Mouse (Mus musculus): ENCODE results near the gene Tns1. TPM values are rescaled to one million over a fixed set of nuclear protein-coding genes. Genes with fewer than 3 reads are reported as not detected.

The Tns1 gene
- polyA plus RNA-seq, 1 experiment: 6.5 TPM

DNA sequence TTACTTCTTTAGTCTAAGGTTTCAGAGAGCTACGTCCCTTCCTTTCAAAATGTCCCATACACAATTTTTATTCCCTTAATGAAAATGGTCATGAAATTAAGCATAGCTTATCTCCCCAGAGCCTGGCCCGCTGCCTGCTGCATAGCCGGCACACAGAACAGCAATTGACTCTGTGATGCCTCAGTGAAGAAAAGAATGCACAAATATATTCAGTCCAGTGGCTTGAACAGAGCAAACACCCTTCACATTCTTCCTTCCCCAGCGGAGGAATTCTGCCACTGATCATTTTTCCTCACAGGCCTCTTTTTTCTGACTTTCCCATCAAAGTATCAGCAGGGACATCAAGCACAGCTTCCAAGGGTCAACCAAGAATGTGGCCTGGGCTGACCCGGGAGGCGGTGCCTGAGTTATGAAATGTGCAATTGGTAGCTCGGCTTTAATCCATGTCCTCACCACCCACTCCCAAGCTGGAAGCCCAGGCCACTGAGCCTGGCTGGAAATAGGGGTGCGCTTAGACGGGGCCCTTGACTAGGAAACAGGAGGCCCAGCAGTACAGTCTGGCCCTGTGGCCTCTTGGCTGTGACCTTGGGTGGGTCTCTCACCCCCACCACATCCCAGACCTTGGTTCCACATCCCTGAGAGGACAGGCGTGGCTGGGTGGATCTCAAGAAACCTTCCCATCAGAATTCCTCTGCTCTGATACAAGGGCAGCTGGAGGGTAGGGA is 191.7 kb downstream of the Tns1 start:
- no peaks in the 10 kb centered on the region for H3K36me3 ChIP-seq (ENCODE audit: control insufficient read depth, insufficient read depth, low read length, poor library complexity, severe bottlenecking)
- no peak for TF ChIP-seq POLR2A (IDR thresholded peaks at IDR 0.05; ENCODE audit: insufficient read depth, low read length)
- TF ChIP-seq EP300 (IDR thresholded peaks at IDR 0.05; ENCODE audit: insufficient read depth, low read depth, low read length): no peak
- TF ChIP-seq CTCF (IDR thresholded peaks at IDR 0.05; ENCODE audit: low read depth, low read length): no peak

GRCm38 (mm10) chr1:73931851-73932250 is 192.4 kb downstream of the Tns1 start:
- Histone ChIP-seq H3K4me1 (ENCODE audit: control insufficient read depth, insufficient read depth, low read length) (no peaks in the 10 kb centered on the region), H3K9me3 (replicated peaks; ENCODE audit: control insufficient read depth, insufficient read depth, low read length, poor library complexity, severe bottlenecking) (no peaks in the 10 kb centered on the region), H3K27ac (ENCODE audit: insufficient read depth, low read length) (no peak overlapping the region), H3K4me3 (ENCODE audit: low read depth, low read length) (no peak overlapping the region), H3K36me3 (ENCODE audit: control insufficient read depth, insufficient read depth, low read length, poor library complexity, severe bottlenecking) (no peaks in the 10 kb centered on the region), H3K27me3 (ENCODE audit: control insufficient read depth, insufficient read depth, low read length, poor library complexity, severe bottlenecking) (no peaks in the 10 kb centered on the region), H3K9ac (ENCODE audit: low read depth, poor library complexity, severe bottlenecking) (no peak overlapping the region)
- no peak for TF ChIP-seq POLR2A (IDR thresholded peaks at IDR 0.05; ENCODE audit: insufficient read depth, low read length)

More for the DNA sequence above, 191.7 kb downstream of the Tns1 start:
- no peak overlapping the region for H3K9ac ChIP-seq (ENCODE audit: low read depth, poor library complexity, severe bottlenecking)
- H3K4me3 ChIP-seq (ENCODE audit: low read depth, low read length): no peak overlapping the region
- H3K27ac ChIP-seq (ENCODE audit: insufficient read depth, low read length): no peak overlapping the region
- H3K4me1 ChIP-seq (ENCODE audit: control insufficient read depth, insufficient read depth, low read length): no peaks in the 10 kb centered on the region
- no peaks in the 10 kb centered on the region for H3K27me3 ChIP-seq (ENCODE audit: control insufficient read depth, insufficient read depth, low read length, poor library complexity, severe bottlenecking)
- H3K9me3 ChIP-seq (replicated peaks; ENCODE audit: control insufficient read depth, insufficient read depth, low read length, poor library complexity, severe bottlenecking): no peaks in the 10 kb centered on the region

DNA sequence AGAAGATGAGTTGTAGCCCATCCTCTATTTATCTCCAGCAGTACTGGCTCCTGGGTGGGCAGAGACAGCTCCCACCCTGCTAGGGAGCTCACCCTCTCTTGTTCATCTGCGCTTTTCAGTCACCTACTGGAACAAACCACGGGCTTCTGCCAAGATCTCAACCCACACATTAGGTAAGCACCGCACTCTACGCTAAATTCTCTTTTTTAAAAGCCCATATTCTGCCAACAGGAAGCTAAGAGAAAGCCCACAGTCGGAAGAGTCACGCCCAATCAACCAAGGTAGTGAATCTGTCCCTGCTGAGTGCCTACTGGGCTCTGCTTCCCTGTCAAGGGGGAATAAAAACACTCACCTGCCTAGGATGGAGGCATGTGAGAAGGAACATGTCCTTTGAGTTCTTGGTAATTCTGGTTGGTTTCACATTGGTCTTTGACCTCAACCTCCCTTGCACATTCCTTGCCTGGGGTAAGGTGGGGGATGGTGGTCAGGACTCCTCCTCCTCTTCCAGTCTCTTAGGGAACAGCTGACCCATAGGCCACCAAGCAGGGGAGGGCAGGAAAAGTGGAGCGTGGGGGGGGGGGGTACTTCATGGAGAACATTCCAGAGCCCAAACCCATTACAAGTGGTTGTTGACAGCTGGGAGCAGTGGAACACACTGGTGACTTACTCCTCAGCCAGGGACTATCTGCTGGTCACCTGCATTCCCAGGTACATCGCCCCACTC is 193.7 kb downstream of the Tns1 start:
- no peak overlapping the region for H3K27ac ChIP-seq (ENCODE audit: insufficient read depth, low read length)
- H3K9me3 ChIP-seq (replicated peaks; ENCODE audit: control insufficient read depth, insufficient read depth, low read length, poor library complexity, severe bottlenecking): no peaks in the 10 kb centered on the region
- TF ChIP-seq EP300 (IDR thresholded peaks at IDR 0.05; ENCODE audit: insufficient read depth, low read depth, low read length) (no peak), POLR2A (IDR thresholded peaks at IDR 0.05; ENCODE audit: insufficient read depth, low read length) (no peak)
- no peak overlapping the region for H3K4me3 ChIP-seq (ENCODE audit: low read depth, low read length)
- no peak overlapping the region for H3K9ac ChIP-seq (ENCODE audit: low read depth, poor library complexity, severe bottlenecking)
- H3K4me1 ChIP-seq (ENCODE audit: control insufficient read depth, insufficient read depth, low read length): no peaks in the 10 kb centered on the region
- H3K36me3 ChIP-seq (ENCODE audit: control insufficient read depth, insufficient read depth, low read length, poor library complexity, severe bottlenecking): no peaks in the 10 kb centered on the region
- H3K27me3 ChIP-seq (ENCODE audit: control insufficient read depth, insufficient read depth, low read length, poor library complexity, severe bottlenecking): no peaks in the 10 kb centered on the region

- TF ChIP-seq CTCF (IDR thresholded peaks at IDR 0.05; ENCODE audit: low read depth, low read length) (no peak), POLR2A (IDR thresholded peaks at IDR 0.05; ENCODE audit: insufficient read depth, low read length) (no peak), EP300 (IDR thresholded peaks at IDR 0.05; ENCODE audit: insufficient read depth, low read depth, low read length) (no peak)
- Histone ChIP-seq H3K9ac (ENCODE audit: low read depth, poor library complexity, severe bottlenecking) (no peak overlapping the region), H3K9me3 (replicated peaks; ENCODE audit: control insufficient read depth, insufficient read depth, low read length, poor library complexity, severe bottlenecking) (no peaks in the 10 kb centered on the region), H3K36me3 (ENCODE audit: control insufficient read depth, insufficient read depth, low read length, poor library complexity, severe bottlenecking) (no peaks in the 10 kb centered on the region), H3K27ac (ENCODE audit: insufficient read depth, low read length) (no peak overlapping the region), H3K4me1 (ENCODE audit: control insufficient read depth, insufficient read depth, low read length) (no peaks in the 10 kb centered on the region), H3K27me3 (ENCODE audit: control insufficient read depth, insufficient read depth, low read length, poor library complexity, severe bottlenecking) (no peaks in the 10 kb centered on the region), H3K4me3 (ENCODE audit: low read depth, low read length) (no peak overlapping the region)
These were observed 194.3 kb downstream of the Tns1 start for GRCm38 (mm10) chr1:73929952-73930329.

- no peaks in the 10 kb centered on the region for H3K27me3 ChIP-seq (ENCODE audit: control insufficient read depth, insufficient read depth, low read length, poor library complexity, severe bottlenecking)
- H3K27ac ChIP-seq (ENCODE audit: insufficient read depth, low read length): no peak overlapping the region
- H3K4me1 ChIP-seq (ENCODE audit: control insufficient read depth, insufficient read depth, low read length): no peaks in the 10 kb centered on the region
- no peak overlapping the region for H3K9ac ChIP-seq (ENCODE audit: low read depth, poor library complexity, severe bottlenecking)
- no peaks in the 10 kb centered on the region for H3K36me3 ChIP-seq (ENCODE audit: control insufficient read depth, insufficient read depth, low read length, poor library complexity, severe bottlenecking)
- H3K9me3 ChIP-seq (replicated peaks; ENCODE audit: control insufficient read depth, insufficient read depth, low read length, poor library complexity, severe bottlenecking): no peaks in the 10 kb centered on the region
- no peak for TF ChIP-seq EP300 (IDR thresholded peaks at IDR 0.05; ENCODE audit: insufficient read depth, low read depth, low read length)
- no peak for TF ChIP-seq POLR2A (IDR thresholded peaks at IDR 0.05; ENCODE audit: insufficient read depth, low read length)
- no peak for TF ChIP-seq CTCF (IDR thresholded peaks at IDR 0.05; ENCODE audit: low read depth, low read length)
- no peak overlapping the region for H3K4me3 ChIP-seq (ENCODE audit: low read depth, low read length)
These were observed 194.9 kb downstream of the Tns1 start for GRCm38 (mm10) chr1:73929211-73929951.

- H3K9ac ChIP-seq (ENCODE audit: low read depth, poor library complexity, severe bottlenecking): no peak overlapping the region
- TF ChIP-seq CTCF (IDR thresholded peaks at IDR 0.05; ENCODE audit: low read depth, low read length) (no peak), POLR2A (IDR thresholded peaks at IDR 0.05; ENCODE audit: insufficient read depth, low read length) (no peak), EP300 (IDR thresholded peaks at IDR 0.05; ENCODE audit: insufficient read depth, low read depth, low read length) (no peak)
- no peaks in the 10 kb centered on the region for H3K36me3 ChIP-seq (ENCODE audit: control insufficient read depth, insufficient read depth, low read length, poor library complexity, severe bottlenecking)
- H3K4me3 ChIP-seq (ENCODE audit: low read depth, low read length): no peak overlapping the region
- H3K9me3 ChIP-seq (replicated peaks; ENCODE audit: control insufficient read depth, insufficient read depth, low read length, poor library complexity, severe bottlenecking): no peaks in the 10 kb centered on the region
- no peak overlapping the region for H3K27ac ChIP-seq (ENCODE audit: insufficient read depth, low read length)
- H3K27me3 ChIP-seq (ENCODE audit: control insufficient read depth, insufficient read depth, low read length, poor library complexity, severe bottlenecking): no peaks in the 10 kb centered on the region
- no peaks in the 10 kb centered on the region for H3K4me1 ChIP-seq (ENCODE audit: control insufficient read depth, insufficient read depth, low read length)
These were observed 195.9 kb downstream of the Tns1 start for GRCm38 (mm10) chr1:73928385-73928784.

Data from ES-Bruce4 (cell line).